Mouse (Mus musculus) layer of hippocampus, adult 18-20 months (tissue): ENCODE measurements around the gene Plin1. TPM values are rescaled to one million over a fixed set of nuclear protein-coding genes. Genes with fewer than 3 reads are reported as not detected.

Source experiments
- total RNA-seq, 2 experiments: library from RNA; stranded (reverse); gene quantifications; 2 replicates each; pipeline ENCODE4 v1.2.3; 2021

Gene Plin1
- total RNA-seq, 2 experiments from 2014 or later = 0.37 TPM; not detected in 1

Other genes starting within 250 kb of the Plin1 start
- 1 to 10 TPM in 1 of 2 experiments, under 1 TPM in 1; 0.82 to 1.8 TPM for gene Rhcg, start 115.2 kb downstream of the Plin1 start, total RNA-seq
- gene Ticrr, start 72.7 kb downstream of the Plin1 start, total RNA-seq = not detected
- gene Kif7, start 17.2 kb downstream of the Plin1 start, total RNA-seq = 1 to 10 TPM; 1.5 TPM
- 10 to 100 TPM; 12.0 to 14.4 TPM for gene Pex11a, start 10.2 kb upstream of the Plin1 start, total RNA-seq
- under 1 TPM; 0.23 to 0.40 TPM for gene Wdr93, start 10.3 kb upstream of the Plin1 start, total RNA-seq
- under 1 TPM; 0.36 to 0.42 TPM for gene Mesp1, start 60.9 kb upstream of the Plin1 start, total RNA-seq
- 1 to 10 TPM; 1.5 to 2.0 TPM for gene Mesp2, start 77.8 kb upstream of the Plin1 start, total RNA-seq
- 1 to 10 TPM; 1.3 to 2.1 TPM for gene Anpep, start 128.2 kb upstream of the Plin1 start, total RNA-seq
- 10 to 100 TPM; 46.1 to 47.9 TPM for gene Ap3s2, start 187.7 kb upstream of the Plin1 start, total RNA-seq
- gene Arpin, start 202.5 kb upstream of the Plin1 start, total RNA-seq = 10 to 100 TPM; 14.3 to 14.5 TPM